Mouse (Mus musculus) fibroblast of lung, adult 2 months (primary cell): ENCODE measurements at regions not wholly inside any gene's neighbourhood (a gene's known extent, or its start where the extent isn't known, plus 50 kb on each side); places are given as distances from the start of the nearest gene placed in this dataset.

Source experiments
- DNase-seq: peaks from one replicate; pipeline ENCODE4 v3.0.0-alpha.2; 2011; ENCODE audit warnings: low read depth

GRCm38 (mm10) chrX:72330323-72330722 is 55.7 kb upstream of the Gabre start:
- peak; percentile 7 for DNase-seq

DNA sequence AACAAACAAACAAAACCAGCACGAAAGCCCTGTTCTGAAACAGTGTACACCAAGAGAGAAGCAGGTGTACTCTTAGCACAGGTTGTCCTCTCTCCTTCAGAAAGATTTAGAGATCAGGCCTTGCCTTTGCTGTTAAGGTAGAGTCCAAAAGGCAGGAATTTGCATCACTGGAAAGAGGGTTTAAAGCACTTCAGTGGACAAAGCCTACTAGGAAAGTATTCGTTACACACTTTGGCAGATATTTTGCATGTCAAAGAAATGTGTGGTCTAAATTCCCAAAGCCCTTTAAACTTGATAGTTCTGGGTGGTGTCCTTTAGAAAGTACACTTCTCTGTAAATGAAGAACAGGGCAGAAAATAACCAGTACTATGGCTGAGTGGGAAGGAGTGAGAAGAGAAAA is 54.2 kb upstream of the Gabre start:
- DNase-seq, result no peak
